Mouse (Mus musculus): Measurements from ENCODE around the gene Zswim1.
"Not testable (repeated sequence)": the region's sequence is repeated elsewhere in the genome, so short reads cannot be mapped to it uniquely, and the experiment has no call there.

The Zswim1 gene

GRCm38 (mm10) chr2:164861094-164861493 is 38.6 kb downstream of the Zswim1 start:
- ATAC-seq (ENCODE audit: insufficient number of reproducible peaks, low FRiP score, low TSS enrichment), result no peak

DNA sequence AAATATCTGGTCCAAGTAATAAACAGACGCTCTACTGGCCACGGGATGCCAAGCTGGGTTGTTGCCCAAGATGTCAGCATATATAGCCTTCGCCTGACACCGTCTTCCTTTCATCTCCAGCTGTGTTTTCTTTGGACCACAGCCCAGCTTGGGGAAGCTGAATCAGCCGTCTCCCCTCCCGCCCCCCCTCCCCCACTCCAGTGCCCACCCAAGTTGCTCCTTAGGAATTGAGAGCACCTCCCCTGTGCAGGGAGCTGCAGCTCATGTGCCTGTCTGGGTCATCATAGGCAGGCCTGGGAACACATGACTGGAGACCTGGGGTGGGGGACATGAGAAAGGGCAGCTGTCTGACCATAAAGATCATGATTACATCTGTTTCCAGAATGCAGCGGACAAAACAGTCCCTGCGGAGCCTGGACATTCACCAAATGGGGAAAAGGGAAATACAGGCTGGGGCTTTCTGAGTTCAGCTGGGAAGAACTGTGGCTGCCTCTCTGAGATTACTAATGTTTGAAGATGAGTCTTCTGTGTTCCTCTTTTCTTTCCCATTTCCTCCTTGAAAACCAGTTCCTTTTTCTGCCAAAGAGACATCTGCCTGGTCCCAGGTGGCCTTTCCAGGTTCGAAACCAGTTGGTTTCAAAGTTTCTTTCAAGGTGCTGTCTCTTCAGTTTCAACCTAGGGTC is 39.8 kb downstream of the Zswim1 start:
- ATAC-seq (ENCODE audit: insufficient number of reproducible peaks, low FRiP score, low TSS enrichment), result no peak

DNA sequence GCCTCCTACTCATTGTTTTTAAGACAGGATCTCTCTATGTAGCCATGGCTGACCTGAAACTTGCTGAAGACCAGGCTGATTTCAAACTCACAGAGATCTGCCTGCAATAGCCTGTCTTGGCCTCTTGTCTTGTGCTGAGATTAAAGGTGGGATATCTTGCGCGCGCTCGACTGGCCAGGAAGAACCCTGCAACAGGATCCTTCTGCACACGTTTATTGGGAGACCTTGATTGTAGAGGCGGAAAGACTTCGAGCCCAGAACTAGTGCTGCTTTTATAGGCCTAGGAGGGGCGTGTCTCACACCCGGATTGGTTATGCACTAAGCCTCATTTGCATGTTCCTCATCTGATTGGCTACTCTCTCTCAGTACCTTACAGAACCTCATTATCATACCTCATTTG is 40.9 kb downstream of the Zswim1 start:
- not testable (repeated sequence) for ATAC-seq (ENCODE audit: insufficient number of reproducible peaks, low FRiP score, low TSS enrichment)

DNA sequence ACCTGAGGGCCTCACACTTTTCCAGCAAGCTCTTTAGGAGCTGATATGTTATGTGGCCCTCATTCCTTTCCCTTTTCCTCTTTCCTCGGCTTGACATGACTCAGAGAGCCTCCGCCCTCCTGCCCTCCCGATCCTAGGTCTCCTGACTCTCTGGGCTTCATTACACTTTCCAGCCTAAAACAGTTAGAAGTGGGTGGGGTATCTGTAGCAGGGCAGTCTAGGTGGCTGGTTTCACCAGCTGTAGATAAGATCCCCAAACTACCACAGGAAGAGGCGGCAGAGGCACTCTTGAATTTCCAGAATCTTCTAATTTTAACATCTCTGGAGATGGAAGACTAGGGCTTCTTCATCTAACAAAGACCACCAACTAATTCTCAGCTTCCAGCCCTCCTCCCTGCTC is 42.1 kb downstream of the Zswim1 start:
- ATAC-seq (ENCODE audit: insufficient number of reproducible peaks, low FRiP score, low TSS enrichment), result no peak

GRCm38 (mm10) chr2:164866741-164867551 is 44.5 kb downstream of the Zswim1 start:
- ATAC-seq (ENCODE audit: insufficient number of reproducible peaks, low FRiP score, low TSS enrichment), result no peak

DNA sequence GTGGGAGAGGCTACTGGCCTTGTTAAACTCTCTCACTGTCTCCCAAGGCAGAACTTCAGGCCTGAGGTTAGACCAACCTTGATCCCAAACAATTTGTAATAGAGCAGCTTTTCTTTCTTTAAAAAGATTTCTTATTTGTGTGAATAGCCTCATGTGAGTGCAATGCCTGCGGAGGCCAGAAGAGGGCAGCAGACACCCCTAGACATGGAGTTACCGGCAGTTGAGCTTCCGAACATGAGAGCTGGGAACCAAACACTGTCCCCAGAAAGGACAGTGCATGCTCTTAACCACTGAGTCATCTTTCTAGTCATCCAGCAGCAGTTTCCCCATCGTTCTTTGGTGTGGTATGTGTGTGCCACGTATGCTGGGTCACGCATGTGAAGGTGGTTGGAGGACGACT is 45.1 kb downstream of the Zswim1 start:
- ATAC-seq (ENCODE audit: insufficient number of reproducible peaks, low FRiP score, low TSS enrichment), result no peak

DNA sequence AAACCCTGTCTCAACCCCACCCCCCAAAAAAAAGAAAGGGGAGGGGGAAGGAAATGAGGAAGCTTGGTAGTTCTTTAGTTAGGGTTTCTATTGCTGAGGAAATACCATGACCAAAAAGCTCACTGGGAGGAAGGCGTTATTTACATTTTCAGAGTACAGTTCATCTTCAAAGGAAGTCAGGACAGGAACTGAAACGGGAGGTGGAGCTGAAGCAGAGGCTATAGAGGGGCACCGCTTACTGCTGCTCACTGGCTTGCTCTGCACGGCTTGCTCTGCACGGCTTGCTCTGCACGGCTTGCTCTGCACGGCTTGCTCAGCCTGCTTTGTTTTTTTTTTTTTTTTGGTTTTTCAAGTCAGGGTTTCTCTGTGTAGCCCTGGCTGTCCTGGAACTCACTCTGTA is 46.0 kb downstream of the Zswim1 start:
- no peak for ATAC-seq (ENCODE audit: insufficient number of reproducible peaks, low FRiP score, low TSS enrichment)

GRCm38 (mm10) chr2:164871602-164872303 is 49.3 kb downstream of the Zswim1 start:
- no peak for ATAC-seq (ENCODE audit: insufficient number of reproducible peaks, low FRiP score, low TSS enrichment)

GRCm38 (mm10) chr2:164873621-164874020 is 51.1 kb downstream of the Zswim1 start:
- ATAC-seq (ENCODE audit: insufficient number of reproducible peaks, low FRiP score, low TSS enrichment), result no peak

DNA sequence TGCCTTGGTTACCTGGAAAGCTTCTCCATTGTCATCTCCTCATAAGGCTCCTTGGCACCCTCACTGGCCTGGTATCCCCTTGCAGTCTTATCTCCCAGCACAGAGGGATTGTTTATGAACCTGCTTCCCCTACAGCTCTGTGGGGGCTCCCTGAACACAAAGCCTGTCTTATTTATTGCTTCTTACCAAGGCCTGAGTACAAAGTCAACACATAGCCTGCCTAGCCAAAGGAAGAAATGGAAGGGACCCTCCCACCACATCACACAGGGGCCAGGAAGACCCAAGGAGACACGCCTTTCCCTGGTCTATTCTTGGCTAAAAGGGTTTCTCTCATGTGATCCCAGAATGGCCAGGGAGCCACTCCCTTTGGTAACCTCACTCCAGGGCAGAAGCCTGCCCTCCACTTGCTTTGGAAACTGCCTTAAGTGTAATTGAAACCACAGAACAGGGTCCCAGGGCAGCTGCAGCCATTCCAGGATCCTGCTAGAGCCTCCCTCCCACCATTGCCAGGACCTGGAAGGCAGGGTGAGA is 51.8 kb downstream of the Zswim1 start:
- ATAC-seq (ENCODE audit: insufficient number of reproducible peaks, low FRiP score, low TSS enrichment), result no peak

DNA sequence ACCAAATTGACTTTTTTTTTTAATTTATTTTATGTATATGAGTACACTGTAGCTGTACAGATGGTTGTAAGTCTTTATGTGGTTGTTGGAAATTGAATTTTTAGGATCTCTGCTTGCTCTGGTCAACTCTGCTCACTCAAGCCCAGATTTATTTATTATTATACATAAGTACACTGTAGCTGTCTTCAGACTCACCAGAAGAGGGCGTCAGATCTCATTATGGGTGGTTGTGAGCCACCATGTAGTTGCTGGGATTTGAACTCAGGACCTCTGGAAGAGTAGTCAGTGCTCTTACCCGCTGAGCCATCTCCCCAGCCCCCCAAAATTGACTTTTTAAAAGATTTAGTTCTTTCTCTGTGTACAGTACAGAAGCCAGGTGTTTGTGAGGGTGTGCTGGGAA is 53.2 kb downstream of the Zswim1 start:
- not testable (repeated sequence) for ATAC-seq (ENCODE audit: insufficient number of reproducible peaks, low FRiP score, low TSS enrichment)
